Mouse (Mus musculus): Measurements from ENCODE around the gene Fam222b. TPM values are rescaled to one million over a fixed set of nuclear protein-coding genes. Genes with fewer than 3 reads are reported as not detected.
A peak's percentile ranks its signal among the peaks of the same experiment; 100 is the strongest.

Fam222b gene
- polyA plus RNA-seq, 1 experiment from 2014 or later: 5.9 TPM

DNA sequence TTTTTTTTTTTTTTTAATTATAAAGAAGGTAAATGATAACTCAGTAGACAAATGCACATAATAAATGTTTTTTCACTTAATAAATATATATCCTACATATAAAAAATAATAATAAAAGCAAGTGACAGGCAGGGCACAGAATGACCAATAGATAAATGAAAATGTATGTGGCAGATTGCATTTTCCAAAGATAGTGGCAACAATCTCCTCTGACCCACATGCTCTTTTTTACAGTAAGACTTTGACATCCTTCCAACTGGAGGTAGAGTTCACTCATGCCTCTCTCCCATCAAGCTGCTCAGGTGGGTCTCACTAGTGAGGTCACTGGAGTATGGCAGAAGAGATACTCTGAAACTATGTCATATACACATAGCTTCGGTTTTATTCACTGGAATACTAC lies 31.9 kb upstream of the Fam222b start:
- H3K9ac ChIP-seq (replicated peaks): no peak overlapping the region
- H3K4me2 ChIP-seq (ENCODE audit: low read depth, low read length): no peak overlapping the region
- ATAC-seq: no peak
- WGBS (ENCODE audit: insufficient replicate concordance): 72% methylated on average over 1 of the region's 1 CpGs
- peaks cover 19% of the 10 kb centered on the region for H3K36me3 ChIP-seq (replicated peaks; ENCODE audit: insufficient read depth, low read length)
- H3K9me3 ChIP-seq (ENCODE audit: low read length): no peaks in the 10 kb centered on the region
- TF ChIP-seq EP300 (IDR thresholded peaks at IDR 0.05; ENCODE audit: low read depth): peak; percentile 89
- no peak for TF ChIP-seq CTCF (IDR thresholded peaks at IDR 0.05; ENCODE audit: low read depth)
- no peak overlapping the region for H3K4me3 ChIP-seq (ENCODE audit: low read depth, low read length)
- H3K27ac ChIP-seq (ENCODE audit: low read depth): peak overlapping the region; percentile 13; the same call in 1 of the 2 replicates
- no peaks in the 10 kb centered on the region for H3K27me3 ChIP-seq (ENCODE audit: insufficient read depth, low read length)
- H3K4me1 ChIP-seq (ENCODE audit: insufficient read depth): peaks cover 31% of the 10 kb centered on the region
- no peak for DNase-seq

GRCm38 (mm10) chr11:78065906-78066305 lies 28.6 kb upstream of the Fam222b start:
- Histone ChIP-seq H3K27ac (ENCODE audit: low read depth) (peak overlapping the region; percentile 97), H3K4me3 (ENCODE audit: low read depth, low read length) (no peak overlapping the region)
- WGBS (ENCODE audit: insufficient replicate concordance): 29% methylated on average over 2 of the region's 2 CpGs

GRCm38 (mm10) chr11:78066641-78067040 lies 27.8 kb upstream of the Fam222b start:
- 67% methylated on average over 2 of the region's 2 CpGs for WGBS (ENCODE audit: insufficient replicate concordance)
- H3K4me1 ChIP-seq (ENCODE audit: insufficient read depth): peaks cover 33% of the 10 kb centered on the region
- H3K27me3 ChIP-seq (ENCODE audit: insufficient read depth, low read length): no peaks in the 10 kb centered on the region
- no peaks in the 10 kb centered on the region for H3K36me3 ChIP-seq (replicated peaks; ENCODE audit: insufficient read depth, low read length)
- peak overlapping the region; percentile 55 for H3K4me2 ChIP-seq (ENCODE audit: low read depth, low read length)
- no peak for ATAC-seq
- DNase-seq: no peak
- no peak overlapping the region for H3K4me3 ChIP-seq (ENCODE audit: low read depth, low read length)
- H3K27ac ChIP-seq (ENCODE audit: low read depth): peak overlapping the region; percentile 97
- H3K9me3 ChIP-seq (ENCODE audit: low read length): no peaks in the 10 kb centered on the region
- peak overlapping the region; percentile 52; the same call in 1 of the 2 replicates for H3K9ac ChIP-seq (replicated peaks)
- TF ChIP-seq CTCF (IDR thresholded peaks at IDR 0.05; ENCODE audit: low read depth) (no peak), EP300 (IDR thresholded peaks at IDR 0.05; ENCODE audit: low read depth) (no peak)

More at GRCm38 (mm10) chr11:78065906-78066305, 28.6 kb upstream of the Fam222b start:
- no peaks in the 10 kb centered on the region for H3K27me3 ChIP-seq (ENCODE audit: insufficient read depth, low read length)
- no peaks in the 10 kb centered on the region for H3K36me3 ChIP-seq (replicated peaks; ENCODE audit: insufficient read depth, low read length)
- H3K9ac ChIP-seq (replicated peaks): peak overlapping the region; percentile 52
- TF ChIP-seq CTCF (IDR thresholded peaks at IDR 0.05; ENCODE audit: low read depth) (no peak), EP300 (IDR thresholded peaks at IDR 0.05; ENCODE audit: low read depth) (peak; percentile 99)
- peaks cover 36% of the 10 kb centered on the region for H3K4me1 ChIP-seq (ENCODE audit: insufficient read depth)
- peak overlapping the region; percentile 55 for H3K4me2 ChIP-seq (ENCODE audit: low read depth, low read length)
- no peaks in the 10 kb centered on the region for H3K9me3 ChIP-seq (ENCODE audit: low read length)
- DNase-seq (peak; percentile 67), ATAC-seq (peak; percentile 86)

- Histone ChIP-seq H3K27ac (ENCODE audit: low read depth) (peak overlapping the region; percentile 97), H3K9me3 (ENCODE audit: low read length) (no peaks in the 10 kb centered on the region), H3K36me3 (replicated peaks; ENCODE audit: insufficient read depth, low read length) (peaks cover 5% of the 10 kb centered on the region), H3K9ac (replicated peaks) (no peak overlapping the region), H3K27me3 (ENCODE audit: insufficient read depth, low read length) (no peaks in the 10 kb centered on the region), H3K4me1 (ENCODE audit: insufficient read depth) (peaks cover 29% of the 10 kb centered on the region), H3K4me2 (ENCODE audit: low read depth, low read length) (0 out of 2 replicates have a peak overlapping the region, but pooled peaks have one; percentile 1), H3K4me3 (ENCODE audit: low read depth, low read length) (no peak overlapping the region)
- DNase-seq (peak; percentile 11), ATAC-seq (no peak)
- WGBS (ENCODE audit: insufficient replicate concordance): 59% methylated on average over 5 of the region's 5 CpGs
- TF ChIP-seq CTCF (IDR thresholded peaks at IDR 0.05; ENCODE audit: low read depth): no peak
- TF ChIP-seq EP300 (IDR thresholded peaks at IDR 0.05; ENCODE audit: low read depth): no peak
These were observed 26.9 kb upstream of the Fam222b start for GRCm38 (mm10) chr11:78067566-78067965.

- DNase-seq (peak; percentile 24), ATAC-seq (no peak)
- Histone ChIP-seq H3K27ac (ENCODE audit: low read depth) (peak overlapping the region; percentile 97), H3K9ac (replicated peaks) (peak overlapping the region; percentile 83), H3K4me2 (ENCODE audit: low read depth, low read length) (peak overlapping the region; percentile 76), H3K4me3 (ENCODE audit: low read depth, low read length) (peak overlapping the region; percentile 3; the same call in 1 of the 2 replicates), H3K36me3 (replicated peaks; ENCODE audit: insufficient read depth, low read length) (peaks cover 20% of the 10 kb centered on the region), H3K27me3 (ENCODE audit: insufficient read depth, low read length) (no peaks in the 10 kb centered on the region), H3K4me1 (ENCODE audit: insufficient read depth) (peaks cover 29% of the 10 kb centered on the region), H3K9me3 (ENCODE audit: low read length) (no peaks in the 10 kb centered on the region)
- WGBS (ENCODE audit: insufficient replicate concordance): 39% methylated on average over 5 of the region's 5 CpGs
- no peak for TF ChIP-seq EP300 (IDR thresholded peaks at IDR 0.05; ENCODE audit: low read depth)
- no peak for TF ChIP-seq CTCF (IDR thresholded peaks at IDR 0.05; ENCODE audit: low read depth)
These were observed 25.3 kb upstream of the Fam222b start for GRCm38 (mm10) chr11:78069130-78069529.

DNA sequence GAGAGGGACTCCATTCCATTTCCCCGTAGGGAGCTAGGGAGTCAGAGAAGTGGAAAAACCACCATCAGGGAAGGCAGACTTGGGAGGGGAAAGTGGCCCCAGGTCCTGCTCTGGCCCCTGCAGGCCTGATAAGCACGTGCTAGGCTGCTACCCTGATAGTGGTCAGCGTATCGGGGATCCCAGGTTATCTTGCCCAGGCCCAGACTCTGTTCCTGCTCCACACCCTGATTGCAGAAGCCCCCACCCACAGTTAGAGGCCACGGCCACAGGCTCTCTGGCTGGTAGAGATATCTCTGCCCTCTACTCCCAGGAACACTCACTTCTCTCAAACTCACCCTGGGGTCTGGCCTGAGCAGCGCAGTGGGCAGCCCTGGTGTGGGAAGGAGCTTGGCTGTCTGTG lies 24.8 kb upstream of the Fam222b start:
- Histone ChIP-seq H3K9ac (replicated peaks) (peak overlapping the region; percentile 83), H3K36me3 (replicated peaks; ENCODE audit: insufficient read depth, low read length) (peaks cover 25% of the 10 kb centered on the region), H3K4me1 (ENCODE audit: insufficient read depth) (peaks cover 29% of the 10 kb centered on the region), H3K27me3 (ENCODE audit: insufficient read depth, low read length) (no peaks in the 10 kb centered on the region), H3K27ac (ENCODE audit: low read depth) (peak overlapping the region; percentile 97), H3K4me3 (ENCODE audit: low read depth, low read length) (peak overlapping the region; percentile 3; the same call in 1 of the 2 replicates), H3K9me3 (ENCODE audit: low read length) (no peaks in the 10 kb centered on the region), H3K4me2 (ENCODE audit: low read depth, low read length) (peak overlapping the region; percentile 76)
- ATAC-seq: peak; percentile 80
- 39% methylated on average over 6 of the region's 6 CpGs for WGBS (ENCODE audit: insufficient replicate concordance)
- TF ChIP-seq CTCF (IDR thresholded peaks at IDR 0.05; ENCODE audit: low read depth) (no peak), EP300 (IDR thresholded peaks at IDR 0.05; ENCODE audit: low read depth) (peak; percentile 100)
- DNase-seq: peak; percentile 80

Measured in liver, postnatal 0 days (tissue).